Mouse (Mus musculus) central nervous system, embryonic 11.5 days (tissue): ENCODE measurements around the gene Sgpp2. TPM values are rescaled to one million over a fixed set of nuclear protein-coding genes. Genes with fewer than 3 reads are reported as not detected.

Source experiments
- polyA plus RNA-seq: library from polyadenylated mRNA; depleted of rRNA; stranded (reverse); fragments of >200 nt; gene quantifications from 2 replicates; pipeline ENCODE4 v1.2.3, GENCODE M21; 2012; rRNA removed

The Sgpp2 gene
- polyA plus RNA-seq = 1.6 and 2.5 TPM in 2 replicates

DNA sequence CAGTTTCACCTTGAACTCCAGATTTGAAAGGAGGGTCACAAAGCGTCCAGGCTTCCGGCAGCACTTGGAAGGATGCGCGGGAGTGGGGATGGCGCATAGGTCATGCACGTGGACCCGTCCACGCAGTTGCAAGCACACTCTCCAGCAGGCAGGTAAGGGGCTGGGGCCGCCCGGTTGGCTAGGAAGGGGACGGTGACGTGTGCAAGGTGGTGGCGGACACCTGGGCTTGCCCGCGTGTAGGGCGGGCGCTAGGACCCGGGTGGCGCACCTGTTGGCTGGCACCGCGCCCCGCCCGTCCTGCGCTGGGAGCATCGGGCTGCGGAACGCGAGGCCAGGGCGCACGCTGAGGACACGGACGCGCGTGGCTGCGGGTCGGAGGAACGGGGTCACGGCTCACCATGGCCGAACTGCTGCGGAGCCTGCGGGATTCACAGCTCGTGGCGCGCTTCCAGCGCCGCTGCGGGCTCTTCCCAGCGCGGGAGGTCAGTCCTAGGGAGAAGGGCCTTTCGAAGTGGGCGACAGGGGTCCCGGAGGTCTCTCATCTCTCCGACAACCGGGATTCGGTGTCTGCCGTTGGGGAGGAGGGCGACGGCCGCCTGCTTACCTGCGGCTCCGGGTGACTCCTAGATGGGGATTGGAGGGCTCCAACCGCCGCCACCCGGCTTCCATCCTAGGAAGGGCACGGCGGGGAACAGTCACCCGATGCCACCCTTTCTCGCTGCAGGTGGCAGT lies at the start of gene Sgpp2:
Gene Sgpp2 (plus strand): TSS at position 325 of the 732 bp plus-strand sequence.

Other genes starting within 250 kb of the Sgpp2 start
- 18.7 and 23.9 TPM in 2 replicates for gene Pax3, start 113.2 kb upstream of the Sgpp2 start, polyA plus RNA-seq
- gene Farsb, start 178.6 kb downstream of the Sgpp2 start, polyA plus RNA-seq = 72.9 and 81.2 TPM in 2 replicates
- 0.23 and 0.73 TPM in 2 replicates for gene Mogat1, start 200.6 kb downstream of the Sgpp2 start, polyA plus RNA-seq
- 0.60 and 1.1 TPM in 2 replicates for gene BC035947, start 201.8 kb downstream of the Sgpp2 start, polyA plus RNA-seq